Mouse (Mus musculus) forebrain, embryonic 14.5 days (tissue): ENCODE data around the gene Lamb2. TPM values are rescaled to one million over a fixed set of nuclear protein-coding genes. Genes with fewer than 3 reads are reported as not detected.

Experiments used
- ATAC-seq: fragments of 200-750 bp; cut with Nextera tagmentation; 2 replicates; pipeline ENCODE4 v1.8.0; 2017; ENCODE audit warnings: mild to moderate bottlenecking, moderate library complexity
- DNase-seq: peaks from one replicate; pipeline ENCODE4 v3.0.0-alpha.2; 2015; ENCODE audit warnings: low spot score
- H3K27ac ChIP-seq: fragments of 300-500 bp; sonication (generic); 2 replicates; pipeline ENCODE4 v1.5.1; 2014; ENCODE audit warnings: low read depth, mild to moderate bottlenecking, control low read depth, low read length, moderate library complexity
- H3K27me3 ChIP-seq: fragments of 300-500 bp; sonication (generic); replicated peaks from 2 replicates; pipeline ENCODE4 v1.6.1; 2014; ENCODE audit warnings: low read length, control low read depth, mixed read lengths; ENCODE audit not compliant: control insufficient read depth, insufficient read depth
- H3K36me3 ChIP-seq: fragments of 300-500 bp; sonication (generic); 2 replicates; pipeline ENCODE4 v1.6.1; 2014; ENCODE audit warnings: low read length, control low read depth; ENCODE audit not compliant: control insufficient read depth, insufficient read depth
- H3K4me1 ChIP-seq: fragments of 300-500 bp; sonication (generic); 2 replicates; pipeline ENCODE4 v1.6.1; 2014; ENCODE audit warnings: antibody characterized with exemption, low read length, control low read depth; ENCODE audit not compliant: control insufficient read depth, insufficient read depth
- H3K4me2 ChIP-seq: fragments of 300-500 bp; sonication (generic); 2 replicates; pipeline ENCODE4 v1.6.1; 2014; ENCODE audit warnings: mild to moderate bottlenecking, control low read depth, low read length
- H3K4me3 ChIP-seq: fragments of 300-500 bp; sonication (generic); 2 replicates; pipeline ENCODE4 v1.5.1; 2014; ENCODE audit warnings: low read depth, low read length, control low read depth
- H3K9ac ChIP-seq: fragments of 300-500 bp; sonication (generic); 2 replicates; pipeline ENCODE4 v1.6.1; 2014; ENCODE audit warnings: mild to moderate bottlenecking, low read length, control low read depth, moderate library complexity
- H3K9me3 ChIP-seq: fragments of 300-500 bp; sonication (generic); replicated peaks from 2 replicates; pipeline ENCODE4 v1.6.1; 2016; ENCODE audit warnings: low read length, control low read depth, mixed read lengths; ENCODE audit not compliant: control insufficient read depth
- whole genome bisulfite sequencing: fragments of 180-500 bp; shearing (Covaris S2); extraction: QIAGEN DNeasy Blood & Tissue Kit; methylation state at CpG from one replicate; pipeline ENCODE4 v1.1.7; 2014; 5-methylcytosine and 5-hydroxymethylcytosine counted together
- polyA plus RNA-seq: library from polyadenylated mRNA; unstranded; fragments of >200 nt; fragmentation: Nextera tagmentation; extraction: Ambion mirVana; gene quantifications from 2 replicates; pipeline ENCODE4 v1.2.1, GENCODE M21; 2014

Lamb2 gene
- polyA plus RNA-seq, 1 experiment from 2014 or later = 12.0 TPM

- Histone ChIP-seq H3K36me3 (no peaks in the 10 kb centered on the region), H3K9ac (no peak overlapping the region), H3K27ac (no peak overlapping the region), H3K9me3 (no peaks in the 10 kb centered on the region), H3K4me2 (no peak overlapping the region), H3K4me1 (peaks cover 11% of the 10 kb centered on the region), H3K27me3 (no peaks in the 10 kb centered on the region), H3K4me3 (no peak overlapping the region)
- 89% methylated on average over 10 of the region's 10 CpGs for WGBS
- no peak for ATAC-seq
- no peak for DNase-seq
Observed at GRCm38 (mm10) chr9:108456953-108457352, 22.6 kb upstream of the Lamb2 start.

GRCm38 (mm10) chr9:108459939-108460318 is 19.6 kb upstream of the Lamb2 start:
- 90% methylated on average over 1 of the region's 1 CpGs for WGBS
- Histone ChIP-seq H3K9ac (no peak overlapping the region), H3K27me3 (no peaks in the 10 kb centered on the region), H3K4me1 (peaks cover 11% of the 10 kb centered on the region), H3K4me2 (peak overlapping the region; percentile 86), H3K36me3 (peaks cover 21% of the 10 kb centered on the region), H3K4me3 (peak overlapping the region; percentile 86), H3K27ac (0 out of 2 replicates have a peak overlapping the region, but pooled peaks have one; percentile 58), H3K9me3 (no peaks in the 10 kb centered on the region)
- ATAC-seq (peak; percentile 18; the same call in 1 of the 2 replicates), DNase-seq (no peak)

GRCm38 (mm10) chr9:108460319-108461178 is 19.0 kb upstream of the Lamb2 start, which contains the start of gene Ccdc71:
Gene Ccdc71 (plus strand): TSS chr9:108460527.
- peak; percentile 90 for DNase-seq
- peaks cover 11% of the 10 kb centered on the region for H3K4me1 ChIP-seq
- peak within 1 kb of the TSS; percentile 86 for H3K4me2 ChIP-seq
- WGBS = 1% methylated on average over 51 of the region's 52 CpGs
- no peaks in the 10 kb centered on the region for H3K27me3 ChIP-seq
- peak within 1 kb of the TSS; percentile 77 for H3K9ac ChIP-seq
- peak within 1 kb of the TSS; percentile 58; the same call in 1 of the 2 replicates for H3K27ac ChIP-seq
- H3K9me3 ChIP-seq = no peaks in the 10 kb centered on the region
- peak; percentile 89 for ATAC-seq
- H3K4me3 ChIP-seq = peak within 1 kb of the TSS; percentile 86
- peaks cover 27% of the 10 kb centered on the region for H3K36me3 ChIP-seq

- H3K4me2 ChIP-seq = peak within 1 kb of the TSS; percentile 86
- H3K27me3 ChIP-seq = no peaks in the 10 kb centered on the region
- H3K27ac ChIP-seq = peak within 1 kb of the TSS; percentile 58; the same call in 1 of the 2 replicates
- peak within 1 kb of the TSS; percentile 86 for H3K4me3 ChIP-seq
- H3K9ac ChIP-seq = peak within 1 kb of the TSS; percentile 77
- H3K36me3 ChIP-seq = peaks cover 34% of the 10 kb centered on the region
- DNase-seq (no peak), ATAC-seq (peak; percentile 15; the same call in 1 of the 2 replicates)
- peaks cover 11% of the 10 kb centered on the region for H3K4me1 ChIP-seq
- 24% methylated on average over 11 of the region's 11 CpGs for WGBS
- no peaks in the 10 kb centered on the region for H3K9me3 ChIP-seq
Observed at GRCm38 (mm10) chr9:108461181-108461631, 18.3 kb upstream of the Lamb2 start, which contains the start of gene Klhdc8b. Gene Klhdc8b (minus strand): TSS chr9:108461581.

GRCm38 (mm10) chr9:108461675-108462074 is 17.9 kb upstream of the Lamb2 start:
- ATAC-seq = no peak
- DNase-seq = no peak
- H3K27ac ChIP-seq = no peak overlapping the region
- peaks cover 11% of the 10 kb centered on the region for H3K4me1 ChIP-seq
- H3K4me3 ChIP-seq = peak overlapping the region; percentile 86
- 87% methylated on average over 5 of the region's 5 CpGs for WGBS
- H3K9me3 ChIP-seq = no peaks in the 10 kb centered on the region
- peaks cover 37% of the 10 kb centered on the region for H3K36me3 ChIP-seq
- H3K9ac ChIP-seq = peak overlapping the region; percentile 77; the same call in 1 of the 2 replicates
- no peaks in the 10 kb centered on the region for H3K27me3 ChIP-seq
- H3K4me2 ChIP-seq = peak overlapping the region; percentile 86

GRCm38 (mm10) chr9:108462192-108462591 is 17.3 kb upstream of the Lamb2 start:
- Histone ChIP-seq H3K27me3 (no peaks in the 10 kb centered on the region), H3K9me3 (no peaks in the 10 kb centered on the region), H3K4me1 (peaks cover 11% of the 10 kb centered on the region), H3K27ac (no peak overlapping the region), H3K4me3 (no peak overlapping the region), H3K9ac (no peak overlapping the region), H3K4me2 (no peak overlapping the region), H3K36me3 (peaks cover 37% of the 10 kb centered on the region)
- DNase-seq = no peak
- WGBS = 94% methylated on average over 10 of the region's 10 CpGs
- ATAC-seq = no peak

GRCm38 (mm10) chr9:108463713-108464112 is 15.8 kb upstream of the Lamb2 start:
- Histone ChIP-seq H3K27me3 (no peaks in the 10 kb centered on the region), H3K4me3 (no peak overlapping the region), H3K9me3 (no peaks in the 10 kb centered on the region), H3K4me2 (no peak overlapping the region), H3K36me3 (peaks cover 37% of the 10 kb centered on the region), H3K27ac (no peak overlapping the region), H3K4me1 (peaks cover 11% of the 10 kb centered on the region), H3K9ac (no peak overlapping the region)
- DNase-seq (no peak), ATAC-seq (no peak)
- 95% methylated on average over 9 of the region's 9 CpGs for WGBS

GRCm38 (mm10) chr9:108466219-108466618 is 13.3 kb upstream of the Lamb2 start:
- no peaks in the 10 kb centered on the region for H3K9me3 ChIP-seq
- peaks cover 37% of the 10 kb centered on the region for H3K36me3 ChIP-seq
- H3K9ac ChIP-seq = no peak overlapping the region
- H3K4me3 ChIP-seq = no peak overlapping the region
- peaks cover 10% of the 10 kb centered on the region for H3K4me1 ChIP-seq
- no peaks in the 10 kb centered on the region for H3K27me3 ChIP-seq
- H3K27ac ChIP-seq = no peak overlapping the region
- H3K4me2 ChIP-seq = no peak overlapping the region
- ATAC-seq (no peak), DNase-seq (no peak)
- 92% methylated on average over 2 of the region's 2 CpGs for WGBS

GRCm38 (mm10) chr9:108469430-108469829 is 10.1 kb upstream of the Lamb2 start:
- ATAC-seq (no peak), DNase-seq (no peak)
- Histone ChIP-seq H3K9me3 (no peaks in the 10 kb centered on the region), H3K4me3 (no peak overlapping the region), H3K9ac (no peak overlapping the region), H3K4me1 (no peaks in the 10 kb centered on the region), H3K36me3 (peaks cover 20% of the 10 kb centered on the region), H3K27me3 (no peaks in the 10 kb centered on the region), H3K27ac (no peak overlapping the region), H3K4me2 (no peak overlapping the region)
- WGBS = 88% methylated on average over 5 of the region's 5 CpGs
